Mouse (Mus musculus) kidney, adult 10 weeks (tissue): ENCODE results near the gene Klrc1. TPM values are rescaled to one million over a fixed set of nuclear protein-coding genes. Genes with fewer than 3 reads are reported as not detected.

Source experiments
- polyA plus RNA-seq: library from polyadenylated mRNA; stranded (reverse); fragments of 350-450 nt; fragmentation: Illumina TruSeq; extraction: RNeasy Lipid Tissue Mini Kit (QIAGEN cat#74804); gene quantifications from one replicate; pipeline ENCODE4 v1.2.3, GENCODE M21; 2014; ENCODE audit warnings: low read depth, low replicate concordance

Klrc1 gene
- polyA plus RNA-seq, result 0.44 TPM

GRCm38 (mm10) chr6:129678873-129679272 lies at the start of gene Klrc1:
Gene Klrc1 (minus strand): TSS chr6:129678973.

GRCm38 (mm10) chr6:129717032-129717431 lies 38.3 kb upstream of the Klrc1 start, which contains the start of gene Klri1:
Gene Klri1 (minus strand): TSS chr6:129717132.

GRCm38 (mm10) chr6:129660589-129660988 lies 18.2 kb downstream of the Klrc1 start, which contains the start of gene Klrc2:
Gene Klrc2 (minus strand): TSS chr6:129660689.

GRCm38 (mm10) chr6:129643237-129643636 lies 35.5 kb downstream of the Klrc1 start, which contains the start of gene Klrc3:
Gene Klrc3 (minus strand): TSS chr6:129643337.

GRCm38 (mm10) chr6:129623735-129624134 lies 55.0 kb downstream of the Klrc1 start, which contains the start of gene Klrk1:
Gene Klrk1 (minus strand): TSS chr6:129623864.

Other genes with a start within 250 kb of the Klrc1 start
- gene Clec1a, start 227.0 kb downstream of the Klrc1 start, polyA plus RNA-seq, result 9.7 TPM
- 0.12 TPM for gene Olr1, start 171.8 kb downstream of the Klrc1 start, polyA plus RNA-seq
- 745 TPM for gene Tmem52b, start 166.4 kb downstream of the Klrc1 start, polyA plus RNA-seq
- gene Gabarapl1, start 145.8 kb downstream of the Klrc1 start, polyA plus RNA-seq, result 242 TPM
- gene Klre1, start 101.1 kb downstream of the Klrc1 start, polyA plus RNA-seq, result 0.40 TPM
- 2.7 TPM for gene Klrd1, start 87.2 kb downstream of the Klrc1 start, polyA plus RNA-seq
- gene Klrk1, start 55.1 kb downstream of the Klrc1 start, polyA plus RNA-seq, result 1.2 TPM
- not detected for gene Klrc3, start 35.6 kb downstream of the Klrc1 start, polyA plus RNA-seq
- gene Klrc2, start 18.3 kb downstream of the Klrc1 start, polyA plus RNA-seq, result 0.40 TPM
- 0.81 TPM for gene Klri1, start 38.2 kb upstream of the Klrc1 start, polyA plus RNA-seq
- not detected for gene Klri2, start 61.5 kb upstream of the Klrc1 start, polyA plus RNA-seq
- gene Gm156, start 105.3 kb upstream of the Klrc1 start, polyA plus RNA-seq, result not detected
- gene Gm17631, start 183.7 kb upstream of the Klrc1 start, polyA plus RNA-seq, result not detected
- gene Klra17, start 197.7 kb upstream of the Klrc1 start, polyA plus RNA-seq, result not detected
- not detected for gene Klra5, start 238.7 kb upstream of the Klrc1 start, polyA plus RNA-seq